Mouse (Mus musculus) cortical plate, adult 2 months (tissue): Measurements from ENCODE around the gene Epb41l4b. TPM values are rescaled to one million over a fixed set of nuclear protein-coding genes. Genes with fewer than 3 reads are reported as not detected.

ENCODE experiments used
- H3K27ac ChIP-seq: fragments of 200-500 bp; 2 replicates; pipeline ENCODE4 v1.5.1; 2012; ENCODE audit warnings: low read length, control low read depth, inconsistent platforms; ENCODE audit not compliant: insufficient read depth
- H3K4me1 ChIP-seq: fragments of 200-500 bp; 2 replicates; pipeline ENCODE4 v1.6.1; 2011; ENCODE audit warnings: low read length; ENCODE audit not compliant: control insufficient read depth, insufficient read depth
- H3K4me3 ChIP-seq: fragments of 200-500 bp; 2 replicates; pipeline ENCODE4 v1.5.1; 2011; ENCODE audit warnings: mild to moderate bottlenecking, low read length, control low read depth; ENCODE audit not compliant: insufficient read depth
- CTCF ChIP-seq: fragments of 200-500 bp; IDR thresholded peaks from 2 replicates; pipeline ENCODE4 v1.5.1; 2011; ENCODE audit warnings: mild to moderate bottlenecking, control low read depth, low read length; ENCODE audit not compliant: insufficient read depth; ENCODE audit errors: extremely low read depth
- POLR2A ChIP-seq: fragments of 200-500 bp; IDR thresholded peaks from 2 replicates; pipeline ENCODE4 v1.6.1; 2011; ENCODE audit warnings: mild to moderate bottlenecking, low read length, control low read depth; ENCODE audit not compliant: insufficient read depth; ENCODE audit errors: extremely low read depth
- polyA plus RNA-seq: library from polyadenylated mRNA; depleted of rRNA; stranded (reverse); fragments of >200 nt; gene quantifications from 2 replicates; pipeline ENCODE4 v1.2.3, GENCODE M21; 2012

Gene Epb41l4b
- polyA plus RNA-seq, 1 experiment = 17.7 TPM

DNA sequence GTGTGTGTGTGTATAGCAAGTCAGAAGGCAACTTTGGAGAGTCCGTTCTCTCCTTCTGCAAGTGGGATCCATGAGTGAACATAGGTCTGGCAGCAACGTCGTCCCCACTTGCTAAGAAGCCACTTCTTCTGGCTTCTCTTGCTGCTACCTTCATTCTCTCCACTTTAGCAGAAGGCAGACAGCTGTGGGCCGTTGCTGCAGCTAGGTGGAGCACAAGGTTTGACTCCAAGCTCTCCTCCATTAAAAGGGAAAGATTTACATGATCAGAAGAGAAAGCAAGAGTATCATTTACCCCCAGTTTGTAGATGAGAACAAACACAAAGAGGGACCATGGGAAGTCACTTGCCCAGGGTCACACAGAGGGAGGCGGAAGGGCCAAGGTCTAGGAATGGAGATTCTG, 109.1 kb downstream of the Epb41l4b start:
- Histone ChIP-seq H3K4me1 (no peaks in the 10 kb centered on the region), H3K4me3 (no peak overlapping the region), H3K27ac (no peak overlapping the region)
- no peak for TF ChIP-seq POLR2A
- TF ChIP-seq CTCF = 0 out of 2 replicates have a peak, but pooled peaks have one; percentile 9

GRCm38 (mm10) chr4:57031440-57031839, 111.8 kb downstream of the Epb41l4b start:
- H3K4me1 ChIP-seq = peaks cover 3% of the 10 kb centered on the region; the same call in 1 of the 2 replicates
- H3K4me3 ChIP-seq = no peak overlapping the region
- TF ChIP-seq POLR2A (no peak), CTCF (no peak)
- no peak overlapping the region for H3K27ac ChIP-seq

DNA sequence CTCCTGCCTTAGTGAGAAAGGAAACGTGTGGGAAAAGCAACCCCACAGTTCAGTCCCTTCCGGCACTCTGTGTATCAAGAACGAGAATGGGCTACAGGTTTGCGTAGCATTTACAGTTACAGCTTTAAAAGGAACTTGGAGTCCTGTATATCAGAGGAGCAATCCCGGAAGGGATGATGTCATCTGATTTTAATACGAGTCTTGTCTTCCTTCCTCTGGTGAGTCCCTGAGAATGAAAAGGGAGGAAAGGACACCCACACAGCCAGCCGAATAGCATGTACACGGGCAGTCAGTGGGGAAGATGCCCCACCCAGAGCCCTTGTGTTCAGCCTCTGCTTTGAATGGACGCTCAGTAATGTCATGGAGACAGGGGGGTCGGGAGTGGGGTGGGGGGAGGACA, 115.3 kb downstream of the Epb41l4b start:
- TF ChIP-seq CTCF (no peak), POLR2A (no peak)
- no peak overlapping the region for H3K4me3 ChIP-seq
- H3K4me1 ChIP-seq = peaks cover 3% of the 10 kb centered on the region; the same call in 1 of the 2 replicates
- no peak overlapping the region for H3K27ac ChIP-seq

GRCm38 (mm10) chr4:57023527-57023926, 119.7 kb downstream of the Epb41l4b start:
- TF ChIP-seq CTCF (no peak), POLR2A (no peak)

DNA sequence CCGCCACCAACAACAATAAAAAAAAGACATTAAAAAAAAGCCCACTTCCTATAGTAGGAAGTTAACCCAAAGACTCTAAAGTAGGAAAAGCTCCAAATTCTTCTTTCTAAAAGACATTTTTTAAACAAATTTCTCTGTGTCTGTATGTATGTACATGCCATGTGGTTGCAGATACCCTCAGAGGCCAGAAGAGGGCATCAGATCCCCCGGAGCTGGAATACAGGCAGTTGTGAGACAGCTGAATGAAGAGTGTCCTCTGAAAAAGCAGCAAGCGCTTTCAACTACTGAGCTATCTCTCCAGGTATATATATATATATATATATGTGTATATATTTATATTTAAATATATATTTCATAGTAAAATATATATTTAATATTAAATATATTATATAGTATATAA, 121.9 kb downstream of the Epb41l4b start:
- no peak for TF ChIP-seq CTCF
- Histone ChIP-seq H3K4me1 (no peaks in the 10 kb centered on the region), H3K27ac (no peak overlapping the region), H3K4me3 (no peak overlapping the region)

More at GRCm38 (mm10) chr4:57023527-57023926, 119.7 kb downstream of the Epb41l4b start:
- no peak overlapping the region for H3K4me3 ChIP-seq
- H3K4me1 ChIP-seq = peaks cover 3% of the 10 kb centered on the region; the same call in 1 of the 2 replicates
- no peak overlapping the region for H3K27ac ChIP-seq

DNA sequence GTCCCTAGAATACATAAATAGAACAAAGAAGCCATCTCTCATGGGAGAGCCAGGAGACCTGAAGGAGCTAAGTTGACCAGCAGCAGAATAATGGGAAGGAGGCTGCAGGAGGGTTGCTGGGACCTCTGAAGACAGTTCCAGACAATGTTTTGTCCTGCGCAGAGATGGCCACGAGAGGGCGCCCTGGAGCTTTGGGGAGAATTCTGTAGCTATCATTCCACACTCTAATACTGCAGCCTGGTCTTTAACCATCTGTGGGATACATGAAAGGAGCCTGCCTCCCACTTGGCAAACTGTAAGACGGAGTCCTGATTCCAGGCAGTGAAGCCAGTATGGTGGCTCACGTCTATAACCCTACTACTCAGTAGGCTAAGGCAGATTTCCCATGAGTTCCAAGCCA, 126.0 kb downstream of the Epb41l4b start:
- H3K4me3 ChIP-seq = no peak overlapping the region
- TF ChIP-seq POLR2A (no peak), CTCF (peak; percentile 73)

DNA sequence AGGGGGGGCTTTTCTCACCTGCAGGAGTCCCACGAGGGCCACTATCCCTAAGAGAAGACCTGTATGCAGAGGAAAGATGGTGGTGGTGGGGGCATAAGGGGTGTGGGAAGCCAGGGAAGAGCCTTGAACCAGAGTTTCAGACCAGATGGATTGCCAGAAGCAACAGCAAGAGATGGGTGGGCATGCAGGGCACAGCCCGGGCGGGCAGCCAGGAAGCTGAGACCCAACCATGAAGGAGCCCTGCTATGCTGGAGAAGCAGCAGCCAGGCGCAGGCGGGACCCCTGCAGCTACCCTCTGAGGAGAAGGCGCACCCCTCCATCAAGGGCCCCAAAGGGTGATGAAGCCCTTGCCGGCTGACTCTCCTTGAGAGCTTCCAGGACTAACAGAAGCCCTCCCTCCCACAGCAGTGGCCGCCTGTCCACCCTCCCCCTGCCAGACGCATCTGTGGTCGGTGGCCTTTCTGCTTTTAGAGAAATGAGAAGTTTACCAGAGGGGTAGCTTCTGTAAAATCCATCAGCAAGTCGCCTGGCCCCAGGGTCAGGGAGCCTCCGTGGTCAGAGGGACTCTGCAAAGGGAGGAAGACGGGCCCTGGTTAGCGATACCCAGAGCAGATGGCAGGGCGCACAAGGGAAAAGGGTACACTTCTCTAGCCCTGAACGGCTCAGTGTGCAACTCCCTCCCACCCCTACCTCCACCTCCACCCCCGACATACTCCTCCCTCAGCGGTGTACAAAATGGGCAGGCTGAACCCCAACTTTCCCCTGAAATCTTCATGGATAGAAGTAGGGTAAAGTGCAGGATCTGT, 126.7 kb downstream of the Epb41l4b start:
- no peak overlapping the region for H3K4me3 ChIP-seq
- no peak for TF ChIP-seq POLR2A
- no peak for TF ChIP-seq CTCF
- no peak overlapping the region for H3K27ac ChIP-seq
- H3K4me1 ChIP-seq = no peaks in the 10 kb centered on the region

More for the DNA sequence above, 126.0 kb downstream of the Epb41l4b start:
- Histone ChIP-seq H3K27ac (no peak overlapping the region), H3K4me1 (no peaks in the 10 kb centered on the region)

DNA sequence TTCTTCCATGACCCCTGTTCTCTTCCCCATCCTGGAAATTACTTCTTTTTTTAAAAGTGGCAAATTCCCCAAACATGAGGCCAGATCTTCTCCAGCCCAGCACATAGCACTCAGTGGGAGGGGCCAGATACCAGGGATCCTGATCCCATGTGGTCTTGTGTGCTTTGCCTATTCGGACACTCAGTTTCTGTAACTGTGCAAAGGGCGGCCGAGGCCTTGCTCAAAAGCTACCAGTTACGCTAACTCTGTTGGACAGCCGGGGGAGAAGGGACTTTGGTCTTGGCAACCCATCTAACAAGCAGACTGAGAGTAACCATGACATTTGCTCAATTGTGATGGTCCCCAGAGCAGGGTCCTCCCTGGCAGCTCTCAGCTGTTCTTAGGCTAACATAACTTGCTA, 128.2 kb downstream of the Epb41l4b start:
- no peak for TF ChIP-seq POLR2A
- no peak for TF ChIP-seq CTCF
- no peak overlapping the region for H3K27ac ChIP-seq
- H3K4me3 ChIP-seq = no peak overlapping the region
- no peaks in the 10 kb centered on the region for H3K4me1 ChIP-seq

DNA sequence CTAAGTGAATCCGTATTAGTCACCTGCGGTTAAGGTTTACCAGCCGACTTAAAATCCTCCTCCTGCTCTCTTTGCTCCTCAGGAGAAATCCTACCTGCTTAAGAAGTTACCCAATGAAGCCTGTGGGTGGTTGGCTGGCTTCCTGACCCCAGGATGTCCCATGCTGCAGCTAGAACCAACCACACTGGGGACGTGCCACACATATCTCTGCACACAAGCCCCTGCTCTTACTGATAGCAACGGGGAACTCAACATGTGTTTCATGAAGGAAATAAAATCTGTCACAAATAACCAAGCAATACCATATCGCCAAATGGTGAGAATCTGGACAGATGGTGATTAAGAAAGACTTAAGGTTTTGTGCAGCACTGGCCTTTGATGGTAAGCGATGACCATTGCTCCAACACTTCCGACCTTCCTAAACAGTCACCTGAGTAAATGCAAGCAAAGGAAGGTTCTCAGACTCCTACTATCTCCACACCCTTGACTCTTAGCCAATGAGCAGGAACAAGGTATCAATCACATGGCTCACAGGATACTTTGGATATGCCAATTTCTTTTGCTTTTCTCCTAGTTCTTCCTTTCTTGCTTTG, 131.7 kb downstream of the Epb41l4b start:
- Histone ChIP-seq H3K4me1 (no peaks in the 10 kb centered on the region), H3K4me3 (no peak overlapping the region), H3K27ac (no peak overlapping the region)
- no peak for TF ChIP-seq POLR2A
- TF ChIP-seq CTCF = no peak

DNA sequence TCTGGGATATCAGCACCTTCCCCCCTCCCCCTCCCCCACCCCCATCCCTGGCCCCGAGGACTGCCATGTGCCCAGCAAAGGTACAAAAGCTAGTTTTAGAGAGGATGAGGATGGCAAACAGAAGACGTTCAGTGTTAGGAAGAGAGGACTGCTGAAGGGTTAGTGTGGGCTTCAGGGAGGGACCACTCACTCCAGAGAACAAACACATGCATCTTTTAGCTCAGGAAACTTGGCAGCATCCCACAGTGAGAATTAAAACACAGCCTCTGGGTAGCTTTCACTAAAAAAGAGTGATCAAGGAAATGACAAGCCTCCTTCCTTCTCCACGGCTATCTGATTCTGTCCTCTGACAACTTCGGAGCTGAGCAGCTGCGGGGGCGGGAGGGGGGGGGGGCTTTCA, 132.3 kb downstream of the Epb41l4b start:
- Histone ChIP-seq H3K4me1 (no peaks in the 10 kb centered on the region), H3K4me3 (no peak overlapping the region), H3K27ac (no peak overlapping the region)
- TF ChIP-seq CTCF (no peak), POLR2A (no peak)
